Mouse (Mus musculus) liver, embryonic 14.5 days (tissue): Measurements from ENCODE around the gene Zfp574. TPM values are rescaled to one million over a fixed set of nuclear protein-coding genes. Genes with fewer than 3 reads are reported as not detected.
A peak's percentile ranks its signal among the peaks of the same experiment; 100 is the strongest.

Experiments used
- ATAC-seq: fragments of 200-750 bp; cut with Nextera tagmentation; 2 replicates; pipeline ENCODE4 v1.8.0; 2017; ENCODE audit warnings: moderate number of reproducible peaks, mild to moderate bottlenecking, moderate library complexity; ENCODE audit not compliant: insufficient read depth
- DNase-seq, 3 experiments: peaks; one replicate each; pipeline ENCODE4 v3.0.0-alpha.2; 2012 to 2013; ENCODE audit warnings: low read depth in 3 of 3, low spot score in 3 of 3
- H3K27ac ChIP-seq: fragments of 300-500 bp; sonication (generic); 2 replicates; pipeline ENCODE4 v1.5.1; 2014; ENCODE audit warnings: moderate library complexity, mild to moderate bottlenecking, control low read depth, inconsistent platforms
- H3K27me3 ChIP-seq: fragments of 300-500 bp; sonication (generic); 2 replicates; pipeline ENCODE4 v1.6.1; 2014; ENCODE audit warnings: mild to moderate bottlenecking, low read length, moderate library complexity; ENCODE audit not compliant: control insufficient read depth, insufficient read depth
- H3K36me3 ChIP-seq: fragments of 300-500 bp; sonication (generic); replicated peaks from 2 replicates; pipeline ENCODE4 v1.6.1; 2014; ENCODE audit warnings: low read depth; ENCODE audit not compliant: control insufficient read depth, insufficient read depth
- H3K4me1 ChIP-seq, 2 experiments: fragments of 200-500 bp in 1 of 2; fragments of 300-500 bp in 1 of 2; sonication (generic) in 1 of 2; replicated peaks; 2 replicates each; pipeline ENCODE4 v1.6.1; 2012 to 2014; ENCODE audit warnings: antibody characterized with exemption in 1 of 2, inconsistent platforms in 1 of 2, low read length in 1 of 2; ENCODE audit not compliant: control insufficient read depth in 2 of 2, insufficient read depth in 2 of 2
- H3K4me2 ChIP-seq: fragments of 300-500 bp; sonication (generic); 2 replicates; pipeline ENCODE4 v1.6.1; 2014; ENCODE audit warnings: low read depth, mild to moderate bottlenecking, control low read depth, moderate library complexity
- H3K4me3 ChIP-seq, 2 experiments: fragments of 200-500 bp in 1 of 2; fragments of 300-500 bp in 1 of 2; sonication (generic) in 1 of 2; 2 replicates each; pipeline ENCODE4 v1.5.1; 2012 to 2014; ENCODE audit warnings: low read depth in 2 of 2, low read length in 2 of 2, mild to moderate bottlenecking in 2 of 2, control low read depth in 1 of 2, inconsistent platforms in 1 of 2, moderate library complexity in 1 of 2; ENCODE audit not compliant: insufficient read depth in 1 of 2
- H3K9ac ChIP-seq: fragments of 300-500 bp; sonication (generic); replicated peaks from 2 replicates; pipeline ENCODE4 v1.6.1; 2014; ENCODE audit warnings: mild to moderate bottlenecking, control low read depth, moderate library complexity
- H3K9me3 ChIP-seq: fragments of 300-500 bp; sonication (generic); 2 replicates; pipeline ENCODE4 v1.6.1; 2016; ENCODE audit warnings: low read length, mixed read lengths; ENCODE audit not compliant: control insufficient read depth
- CTCF ChIP-seq: IDR thresholded peaks from 2 replicates; pipeline ENCODE4 v1.5.1; 2016; ENCODE audit warnings: antibody characterized with exemption, low read depth, control low read depth
- EP300 ChIP-seq: IDR thresholded peaks from 2 replicates; pipeline ENCODE4 v1.6.1; 2016; ENCODE audit warnings: antibody characterized with exemption, low read depth
- WGBS: fragments of 180-500 bp; shearing (Covaris S2); extraction: QIAGEN DNeasy Blood & Tissue Kit; methylation state at CpG from one replicate; pipeline ENCODE4 v1.1.7; 2014; ENCODE audit not compliant: insufficient replicate concordance; 5-methylcytosine and 5-hydroxymethylcytosine counted together
- polyA plus RNA-seq, 2 experiments: library from polyadenylated mRNA; depleted of rRNA in 1 of 2; stranded (reverse) in 1 of 2; unstranded in 1 of 2; fragments of >200 nt; fragmentation: Nextera tagmentation in 1 of 2; extraction: Ambion mirVana in 1 of 2; gene quantifications; 2 replicates each; pipeline versions ENCODE4 v1.2.1 to v1.2.3; 2012 to 2014

Zfp574 gene
- polyA plus RNA-seq (2012; rRNA removed) (6.3 and 6.9 TPM in 2 replicates), polyA plus RNA-seq (2014; fragmentation: Nextera tagmentation; extraction: Ambion mirVana) (6.6 and 7.3 TPM in 2 replicates)

DNA sequence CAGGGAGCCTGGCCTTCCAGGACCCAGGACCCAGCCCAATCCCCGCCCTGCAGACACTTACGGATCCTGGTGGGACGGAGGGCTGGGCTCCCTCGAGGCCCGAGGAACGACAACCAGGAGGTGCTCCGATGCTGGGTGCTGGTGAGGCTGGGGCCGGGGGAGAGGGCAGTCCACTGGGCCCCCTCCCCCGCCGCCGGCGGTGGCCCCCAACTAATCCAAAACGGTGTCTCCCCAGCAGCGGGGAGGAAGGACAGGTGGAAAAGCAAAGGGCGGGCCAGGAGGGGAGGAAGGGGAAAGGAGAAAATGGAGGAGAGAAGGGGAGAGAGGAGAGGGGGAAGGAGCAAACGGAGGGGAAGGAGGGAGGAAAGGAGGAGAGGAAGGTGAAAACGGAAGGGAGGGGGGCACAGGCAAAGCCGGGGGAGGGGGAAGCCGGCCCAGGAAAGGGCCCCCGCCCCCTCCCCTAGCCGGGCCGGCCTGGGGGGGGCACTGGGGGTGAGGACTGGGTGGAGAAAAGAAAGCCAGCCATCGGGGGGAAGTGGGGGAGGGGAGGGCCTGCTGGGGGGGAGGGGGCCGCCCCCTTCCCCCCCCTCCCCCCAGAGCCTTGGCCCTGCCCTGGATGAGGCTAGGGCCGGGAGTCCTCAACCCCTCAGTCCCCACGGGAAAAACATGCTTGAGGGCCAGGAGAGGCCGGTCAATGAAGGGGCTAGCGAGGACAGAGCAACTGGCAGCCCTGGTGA is at the start of gene Zfp574, which contains the start of gene Grik5:
Gene Zfp574, plus strand, starts transcription at position 589 of the 737 bp plus-strand sequence.
Gene Grik5, minus strand, starts transcription at position 368 of the 737 bp plus-strand sequence.
- DNase-seq: no peak
- Histone ChIP-seq H3K9me3 (no peaks in the 10 kb centered on the region), H3K4me1 (peaks cover 7 to 15% of the 10 kb centered on the region in 2 experiments), H3K27ac (no peak within 1 kb of the TSS), H3K36me3 (no peaks in the 10 kb centered on the region), H3K9ac (peak within 1 kb of the TSS; percentile 54), H3K4me3 (peak within 1 kb of the TSS; percentile 53 to 70), H3K27me3 (no peaks in the 10 kb centered on the region), H3K4me2 (peak within 1 kb of the TSS; percentile 75)
- no peak for TF ChIP-seq CTCF
- TF ChIP-seq EP300: no peak
- 5% methylated on average over 28 of the region's 28 CpGs for WGBS
- no peak for ATAC-seq

GRCm38 (mm10) chr7:25025855-25026439 is 46.4 kb upstream of the Zfp574 start:
- WGBS: 49% methylated on average over 10 of the region's 10 CpGs
- Histone ChIP-seq H3K9me3 (no peaks in the 10 kb centered on the region), H3K4me1 (no peaks in the 10 kb centered on the region), H3K9ac (no peak overlapping the region), H3K4me2 (no peak overlapping the region), H3K4me3 (no peak overlapping the region), H3K27ac (no peak overlapping the region), H3K27me3 (no peaks in the 10 kb centered on the region), H3K36me3 (no peaks in the 10 kb centered on the region)
- TF ChIP-seq EP300: no peak
- peak; percentile 38; the same call in 1 of the 2 replicates for TF ChIP-seq CTCF
- ATAC-seq (no peak), DNase-seq (no peak)

- no peaks in the 10 kb centered on the region for H3K4me1 ChIP-seq
- H3K4me3 ChIP-seq: no peak overlapping the region
- H3K4me2 ChIP-seq: no peak overlapping the region
- DNase-seq: no peak
- no peaks in the 10 kb centered on the region for H3K9me3 ChIP-seq
- H3K36me3 ChIP-seq: no peaks in the 10 kb centered on the region
- no peak for ATAC-seq
- H3K27me3 ChIP-seq: no peaks in the 10 kb centered on the region
- 35% methylated on average over 7 of the region's 7 CpGs for WGBS
- no peak overlapping the region for H3K27ac ChIP-seq
- TF ChIP-seq EP300 (no peak), CTCF (no peak)
- no peak overlapping the region for H3K9ac ChIP-seq
Observed at GRCm38 (mm10) chr7:25026452-25026851, 45.9 kb upstream of the Zfp574 start.

- H3K27ac ChIP-seq: no peak overlapping the region
- no peaks in the 10 kb centered on the region for H3K9me3 ChIP-seq
- DNase-seq: peak; percentile 45 to 55 (median 48)
- WGBS: 40% methylated on average over 5 of the region's 5 CpGs
- no peak overlapping the region for H3K4me3 ChIP-seq
- TF ChIP-seq CTCF: peak; percentile 91
- TF ChIP-seq EP300: no peak
- no peaks in the 10 kb centered on the region for H3K27me3 ChIP-seq
- no peaks in the 10 kb centered on the region for H3K4me1 ChIP-seq
- ATAC-seq: no peak
- no peak overlapping the region for H3K9ac ChIP-seq
- H3K4me2 ChIP-seq: no peak overlapping the region
- H3K36me3 ChIP-seq: no peaks in the 10 kb centered on the region
Observed at GRCm38 (mm10) chr7:25030032-25030753, 42.2 kb upstream of the Zfp574 start.

DNA sequence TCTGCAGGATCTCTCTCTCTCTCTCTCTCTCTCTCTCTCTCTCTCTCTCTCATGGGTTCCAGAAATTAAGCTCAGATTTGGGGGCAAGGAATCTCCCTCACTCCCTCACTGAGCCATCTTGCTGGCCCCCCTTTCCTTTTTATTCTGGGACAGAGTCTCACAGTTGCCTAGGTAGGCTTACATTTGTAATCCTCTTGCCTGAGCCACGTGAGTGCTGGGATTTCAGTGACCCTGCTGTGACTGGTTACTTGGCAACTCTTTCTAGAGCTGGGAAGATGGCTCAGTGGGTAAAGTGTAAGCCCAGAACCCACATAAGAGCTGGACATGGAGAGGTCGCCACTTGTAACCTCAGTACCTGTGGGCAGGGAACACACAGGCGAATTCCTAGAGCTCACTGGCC is 40.8 kb upstream of the Zfp574 start:
- Histone ChIP-seq H3K4me2 (no peak overlapping the region), H3K9ac (no peak overlapping the region), H3K4me1 (no peaks in the 10 kb centered on the region), H3K9me3 (no peaks in the 10 kb centered on the region), H3K27me3 (no peaks in the 10 kb centered on the region), H3K27ac (no peak overlapping the region), H3K36me3 (no peaks in the 10 kb centered on the region), H3K4me3 (no peak overlapping the region)
- ATAC-seq (no peak), DNase-seq (no peak)
- TF ChIP-seq CTCF (no peak), EP300 (no peak)
- 53% methylated on average over 3 of the region's 3 CpGs for WGBS
